Mouse (Mus musculus) CH12.LX (cell line): ENCODE data around the gene Kpna6. TPM values are rescaled to one million over a fixed set of nuclear protein-coding genes. Genes with fewer than 3 reads are reported as not detected.

Source experiments
- EP300 ChIP-seq: IDR thresholded peaks from 2 replicates; pipeline ENCODE4 v1.6.1; 2011; ENCODE audit warnings: low read length, improper control_type of control experiment
- polyA plus RNA-seq: library from polyadenylated mRNA; unstranded; fragments of >175 nt; gene quantifications from 2 replicates; pipeline ENCODE4 v1.2.1, GENCODE M21; 2012; ENCODE audit warnings: low read depth; ENCODE audit not compliant: insufficient read length
- total RNA-seq, 2 experiments: library from RNA; depleted of rRNA; stranded (reverse); fragments of 300-350 nt in 1 of 2; fragments of >200 nt in 1 of 2; gene quantifications; 2 replicates each; pipeline ENCODE4 v1.2.3; 2012 to 2014

The Kpna6 gene
- total and polyA plus RNA-seq, 3 experiments: 17.3 to 25.8 (median 19.6) TPM

DNA sequence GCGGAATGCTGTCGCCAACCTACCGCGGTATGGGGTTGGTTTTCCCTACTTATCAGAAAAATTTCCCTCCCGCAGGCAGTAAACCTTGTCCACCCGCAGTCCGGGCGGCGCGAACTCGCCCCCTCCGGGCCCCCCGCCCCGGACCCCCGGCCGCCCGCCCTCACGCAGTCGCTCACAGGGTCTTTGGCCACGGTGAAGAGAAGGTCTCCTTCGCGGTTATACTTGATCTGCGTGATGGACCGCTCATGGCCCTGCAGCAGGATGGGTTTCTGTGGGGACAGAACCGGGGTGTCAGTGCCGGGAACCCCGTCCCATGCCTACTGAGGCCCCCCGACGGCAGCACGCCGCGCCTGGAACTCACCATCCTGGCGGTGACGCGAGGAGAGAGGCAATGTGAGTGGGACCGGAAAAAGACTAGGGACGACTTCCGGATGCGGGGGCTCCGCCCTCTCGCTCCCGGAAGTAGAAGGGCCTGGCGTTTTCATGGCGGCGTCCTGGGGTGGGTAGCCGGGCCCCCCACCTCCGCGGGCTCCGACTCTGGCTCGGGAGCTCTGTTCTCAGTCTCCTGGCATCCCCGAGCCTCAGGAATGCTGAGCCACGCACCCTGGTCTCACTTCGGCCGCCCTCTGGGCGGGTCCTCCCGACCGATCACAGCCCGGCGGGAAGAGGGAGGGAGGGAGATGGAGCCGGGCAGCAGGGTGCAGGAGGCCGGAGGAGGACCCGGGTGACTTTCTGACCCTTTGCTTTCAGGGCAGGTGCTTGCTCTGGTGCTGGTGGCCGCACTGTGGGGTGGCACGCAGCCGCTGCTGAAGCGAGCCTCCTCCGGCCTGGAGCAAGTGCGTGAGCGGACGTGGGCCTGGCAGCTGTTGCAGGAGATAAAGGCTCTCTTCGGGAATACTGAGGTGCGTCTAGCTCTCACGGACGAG lies 72.1 kb downstream of the Kpna6 start, which contains the start of the genes Eif3i and Tmem234 (continued):
- TF ChIP-seq EP300: no peak

Other genes with a start within 250 kb of the Kpna6 start
- gene Zbtb8b, start 231.9 kb downstream of the Kpna6 start, total RNA-seq (2012; rRNA removed): 0.04 TPM in 2 replicates
- not detected in 2 replicates for gene Zbtb8b, start 231.9 kb downstream of the Kpna6 start, total RNA-seq (2014; rRNA removed)
- not detected in 2 replicates for gene Zbtb8b, start 231.9 kb downstream of the Kpna6 start, polyA plus RNA-seq
- 20.2 and 20.4 TPM in 2 replicates for gene Bsdc1, start 211.2 kb downstream of the Kpna6 start, total RNA-seq (2012; rRNA removed)
- gene Bsdc1, start 211.2 kb downstream of the Kpna6 start, total RNA-seq (2014; rRNA removed): 19.3 and 20.6 TPM in 2 replicates
- 16.1 and 27.2 TPM in 2 replicates for gene Bsdc1, start 211.2 kb downstream of the Kpna6 start, polyA plus RNA-seq
- 0.13 TPM in 1 of 2 replicates, not detected in the other for gene Tssk3, start 181.7 kb downstream of the Kpna6 start, total RNA-seq (2012; rRNA removed)
- gene Tssk3, start 181.7 kb downstream of the Kpna6 start, total RNA-seq (2014; rRNA removed): not detected in 2 replicates
- gene Tssk3, start 181.7 kb downstream of the Kpna6 start, polyA plus RNA-seq: not detected in 2 replicates
- gene Fam229a, start 181.6 kb downstream of the Kpna6 start, total RNA-seq (2012; rRNA removed): not detected in 2 replicates
- not detected in 2 replicates for gene Fam229a, start 181.6 kb downstream of the Kpna6 start, total RNA-seq (2014; rRNA removed)
- not detected in 2 replicates for gene Fam229a, start 181.6 kb downstream of the Kpna6 start, polyA plus RNA-seq
- gene Marcksl1, start 159.2 kb downstream of the Kpna6 start, total RNA-seq (2012; rRNA removed): 194 and 195 TPM in 2 replicates
- gene Marcksl1, start 159.2 kb downstream of the Kpna6 start, total RNA-seq (2014; rRNA removed): 260 and 265 TPM in 2 replicates
- gene Marcksl1, start 159.2 kb downstream of the Kpna6 start, polyA plus RNA-seq: 423 and 494 TPM in 2 replicates
- gene Hdac1, start 130.1 kb downstream of the Kpna6 start, total RNA-seq (2012; rRNA removed): 71.7 and 75.4 TPM in 2 replicates
- 104 and 106 TPM in 2 replicates for gene Hdac1, start 130.1 kb downstream of the Kpna6 start, total RNA-seq (2014; rRNA removed)
- 231 and 233 TPM in 2 replicates for gene Hdac1, start 130.1 kb downstream of the Kpna6 start, polyA plus RNA-seq
- gene Lck, start 99.1 kb downstream of the Kpna6 start, total RNA-seq (2012; rRNA removed): 67.2 and 80.9 TPM in 2 replicates
- gene Lck, start 99.1 kb downstream of the Kpna6 start, total RNA-seq (2014; rRNA removed): 64.6 and 70.0 TPM in 2 replicates
- 138 and 177 TPM in 2 replicates for gene Lck, start 99.1 kb downstream of the Kpna6 start, polyA plus RNA-seq
- 1.1 and 1.4 TPM in 2 replicates for gene Fam167b, start 94.2 kb downstream of the Kpna6 start, total RNA-seq (2012; rRNA removed)
- 0.49 TPM in 1 of 2 replicates, not detected in the other for gene Fam167b, start 94.2 kb downstream of the Kpna6 start, total RNA-seq (2014; rRNA removed)
- 0.82 and 1.2 TPM in 2 replicates for gene Fam167b, start 94.2 kb downstream of the Kpna6 start, polyA plus RNA-seq
- gene Eif3i, start 72.1 kb downstream of the Kpna6 start, total RNA-seq (2012; rRNA removed): 667 and 673 TPM in 2 replicates
- gene Eif3i, start 72.1 kb downstream of the Kpna6 start, total RNA-seq (2014; rRNA removed): 702 and 753 TPM in 2 replicates
- 418 and 446 TPM in 2 replicates for gene Eif3i, start 72.1 kb downstream of the Kpna6 start, polyA plus RNA-seq
- gene Tmem234, start 72.1 kb downstream of the Kpna6 start, total RNA-seq (2012; rRNA removed): 111 and 121 TPM in 2 replicates
- 97.6 and 104 TPM in 2 replicates for gene Tmem234, start 72.1 kb downstream of the Kpna6 start, total RNA-seq (2014; rRNA removed)
- 112 and 113 TPM in 2 replicates for gene Tmem234, start 72.1 kb downstream of the Kpna6 start, polyA plus RNA-seq
- 0.59 and 1.6 TPM in 2 replicates for gene Dcdc2b, start 58.5 kb downstream of the Kpna6 start, total RNA-seq (2012; rRNA removed)
- gene Dcdc2b, start 58.5 kb downstream of the Kpna6 start, total RNA-seq (2014; rRNA removed): not detected in 2 replicates
- gene Dcdc2b, start 58.5 kb downstream of the Kpna6 start, polyA plus RNA-seq: 0.66 and 1.1 TPM in 2 replicates
- gene Iqcc, start 53.7 kb downstream of the Kpna6 start, total RNA-seq (2012; rRNA removed): 24.3 and 27.0 TPM in 2 replicates
- 15.9 and 18.4 TPM in 2 replicates for gene Iqcc, start 53.7 kb downstream of the Kpna6 start, total RNA-seq (2014; rRNA removed)
- gene Iqcc, start 53.7 kb downstream of the Kpna6 start, polyA plus RNA-seq: 13.5 and 14.1 TPM in 2 replicates
- gene Ccdc28b, start 48.8 kb downstream of the Kpna6 start, total RNA-seq (2012; rRNA removed): 24.0 and 24.2 TPM in 2 replicates
- gene Ccdc28b, start 48.8 kb downstream of the Kpna6 start, total RNA-seq (2014; rRNA removed): 27.3 and 35.5 TPM in 2 replicates
- 26.6 and 28.0 TPM in 2 replicates for gene Ccdc28b, start 48.8 kb downstream of the Kpna6 start, polyA plus RNA-seq
- gene Txlna, start 31.7 kb downstream of the Kpna6 start, total RNA-seq (2012; rRNA removed): 51.8 and 68.2 TPM in 2 replicates
- 50.0 and 52.2 TPM in 2 replicates for gene Txlna, start 31.7 kb downstream of the Kpna6 start, total RNA-seq (2014; rRNA removed)
- gene Txlna, start 31.7 kb downstream of the Kpna6 start, polyA plus RNA-seq: 64.7 and 103 TPM in 2 replicates
- gene Tmem39b, start 24.1 kb upstream of the Kpna6 start, total RNA-seq (2012; rRNA removed): 11.3 and 11.9 TPM in 2 replicates
- gene Tmem39b, start 24.1 kb upstream of the Kpna6 start, total RNA-seq (2014; rRNA removed): 13.9 and 14.6 TPM in 2 replicates
- gene Tmem39b, start 24.1 kb upstream of the Kpna6 start, polyA plus RNA-seq: 33.5 and 37.7 TPM in 2 replicates
- 58.6 and 65.9 TPM in 2 replicates for gene Khdrbs1, start 69.5 kb upstream of the Kpna6 start, total RNA-seq (2012; rRNA removed)
- 67.4 and 79.0 TPM in 2 replicates for gene Khdrbs1, start 69.5 kb upstream of the Kpna6 start, total RNA-seq (2014; rRNA removed)
- gene Khdrbs1, start 69.5 kb upstream of the Kpna6 start, polyA plus RNA-seq: 125 TPM in 2 replicates
- gene Ptp4a2, start 138.5 kb upstream of the Kpna6 start, total RNA-seq (2012; rRNA removed): 113 and 163 TPM in 2 replicates
- 415 and 493 TPM in 2 replicates for gene Ptp4a2, start 138.5 kb upstream of the Kpna6 start, total RNA-seq (2014; rRNA removed)
- gene Ptp4a2, start 138.5 kb upstream of the Kpna6 start, polyA plus RNA-seq: 327 and 467 TPM in 2 replicates